Mouse (Mus musculus) C2C12 (cell line): ENCODE results near the gene Gm17727.

Source experiments
- CTCF ChIP-seq: IDR thresholded peaks from one replicate; pipeline ENCODE4 v1.5.1; 2011; ENCODE audit not compliant: control insufficient read depth, insufficient read depth, insufficient read length
- FOSL1 ChIP-seq: IDR thresholded peaks from one replicate; pipeline ENCODE4 v1.8.0; 2011; ENCODE audit warnings: mild to moderate bottlenecking, low read length; ENCODE audit not compliant: poor library complexity, insufficient read depth, severe bottlenecking
- MAX ChIP-seq: IDR thresholded peaks from one replicate; pipeline ENCODE4 v1.6.1; 2011; ENCODE audit warnings: mild to moderate bottlenecking, control low read depth
- MYOD1 ChIP-seq: IDR thresholded peaks from one replicate; pipeline ENCODE4 v1.6.1; 2011; ENCODE audit warnings: low read depth; ENCODE audit not compliant: control insufficient read depth, insufficient read length
- USF1 ChIP-seq: IDR thresholded peaks from one replicate; pipeline ENCODE4 v1.6.1; 2011; ENCODE audit warnings: low read depth, mild to moderate bottlenecking, control low read depth, moderate library complexity

DNA sequence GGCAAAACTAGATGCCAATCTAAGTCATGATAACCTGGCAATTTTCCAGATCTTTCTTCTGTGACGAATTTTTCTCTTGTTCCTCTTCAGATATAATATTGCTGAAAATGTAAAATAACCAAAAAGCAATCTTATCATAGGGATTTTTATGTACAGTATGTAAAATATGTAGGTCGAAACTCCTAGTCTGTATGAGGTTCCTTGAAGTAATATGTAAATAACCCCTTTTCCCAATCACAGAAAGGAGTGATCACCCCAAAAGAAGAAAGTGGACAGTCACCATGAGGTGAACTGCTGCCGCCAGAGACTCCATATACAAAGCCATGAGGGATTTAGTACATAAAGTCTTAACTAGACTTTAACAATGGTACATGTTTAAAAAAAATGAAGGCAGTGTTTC, at the start of gene Gm17727:
- TF ChIP-seq CTCF: no peak
- TF ChIP-seq USF1: no peak
- TF ChIP-seq MYOD1: no peak
- TF ChIP-seq MAX: no peak
- TF ChIP-seq FOSL1: no peak
